Mouse (Mus musculus) midbrain, embryonic 16.5 days (tissue): ENCODE data around the gene Pyroxd1. TPM values are rescaled to one million over a fixed set of nuclear protein-coding genes. Genes with fewer than 3 reads are reported as not detected.
A peak's percentile ranks its signal among the peaks of the same experiment; 100 is the strongest.
"Not testable (repeated sequence)": the region's sequence is repeated elsewhere in the genome, so short reads cannot be mapped to it uniquely, and the experiment has no call there.

Source experiments
- ATAC-seq: fragments of 200-750 bp; cut with Nextera tagmentation; 2 replicates; pipeline ENCODE4 v1.8.0; 2017; ENCODE audit warnings: moderate TSS enrichment
- H3K27ac ChIP-seq: fragments of 300-500 bp; sonication (generic); 2 replicates; pipeline ENCODE4 v1.5.1; 2014; ENCODE audit warnings: mild to moderate bottlenecking, low read length, mixed read lengths
- H3K27me3 ChIP-seq: fragments of 300-500 bp; sonication (generic); 2 replicates; pipeline ENCODE4 v1.6.1; 2014; ENCODE audit warnings: low read depth, low read length, mixed read lengths; ENCODE audit not compliant: control insufficient read depth, insufficient read depth
- H3K36me3 ChIP-seq: fragments of 300-500 bp; sonication (generic); 2 replicates; pipeline ENCODE4 v1.6.1; 2014; ENCODE audit warnings: mild to moderate bottlenecking, low read length, moderate library complexity, mixed read lengths; ENCODE audit not compliant: control insufficient read depth, insufficient read depth
- H3K4me1 ChIP-seq: fragments of 300-500 bp; sonication (generic); 2 replicates; pipeline ENCODE4 v1.6.1; 2014; ENCODE audit warnings: mild to moderate bottlenecking, low read length, mixed read lengths; ENCODE audit not compliant: control insufficient read depth, insufficient read depth
- H3K4me2 ChIP-seq: fragments of 300-500 bp; sonication (generic); 2 replicates; pipeline ENCODE4 v1.6.1; 2014; ENCODE audit warnings: mild to moderate bottlenecking, low read length, mixed read lengths
- H3K4me3 ChIP-seq: fragments of 300-500 bp; sonication (generic); 2 replicates; pipeline ENCODE4 v1.5.1; 2014; ENCODE audit warnings: low read depth, mild to moderate bottlenecking, low read length, moderate library complexity, mixed read lengths
- H3K9ac ChIP-seq: fragments of 300-500 bp; sonication (generic); 2 replicates; pipeline ENCODE4 v1.6.1; 2014; ENCODE audit warnings: low read depth, low read length, mixed read lengths
- H3K9me3 ChIP-seq: fragments of 300-500 bp; sonication (generic); replicated peaks from 2 replicates; pipeline ENCODE4 v1.6.1; 2014; ENCODE audit warnings: mild to moderate bottlenecking, low read length, mixed read lengths; ENCODE audit not compliant: control insufficient read depth, poor library complexity, severe bottlenecking
- WGBS: fragments of 180-500 bp; shearing (Covaris S2); extraction: QIAGEN DNeasy Blood & Tissue Kit; methylation state at CpG from one replicate; pipeline ENCODE4 v1.1.7; 2014; 5-methylcytosine and 5-hydroxymethylcytosine counted together
- polyA plus RNA-seq: library from polyadenylated mRNA; unstranded; fragments of >200 nt; fragmentation: Nextera tagmentation; extraction: Ambion mirVana; gene quantifications from 2 replicates; pipeline ENCODE4 v1.2.1, GENCODE M21; 2015

Gene Pyroxd1
- polyA plus RNA-seq, 1 experiment from 2014 or later: 22.6 TPM

- Histone ChIP-seq H3K4me1 (no peaks in the 10 kb centered on the region), H3K27ac (no peak overlapping the region), H3K4me3 (no peak overlapping the region), H3K4me2 (no peak overlapping the region), H3K36me3 (no peaks in the 10 kb centered on the region), H3K9ac (no peak overlapping the region), H3K9me3 (no peaks in the 10 kb centered on the region), H3K27me3 (no peaks in the 10 kb centered on the region)
- no peak for ATAC-seq
- 55% methylated on average over 2 of the region's 2 CpGs for WGBS
Observed at GRCm38 (mm10) chr6:142339576-142339975, 5.9 kb upstream of the Pyroxd1 start.

GRCm38 (mm10) chr6:142343561-142343960 lies 1.9 kb upstream of the Pyroxd1 start:
- no peak for ATAC-seq
- Histone ChIP-seq H3K9me3 (no peaks in the 10 kb centered on the region), H3K9ac (no peak overlapping the region), H3K4me2 (no peak overlapping the region), H3K4me1 (peaks cover 8% of the 10 kb centered on the region), H3K36me3 (no peaks in the 10 kb centered on the region), H3K4me3 (no peak overlapping the region), H3K27me3 (no peaks in the 10 kb centered on the region), H3K27ac (no peak overlapping the region)
- WGBS: 82% methylated on average over 2 of the region's 2 CpGs

GRCm38 (mm10) chr6:142346181-142347110 lies 992 bp downstream of the Pyroxd1 start:
- 58% methylated on average over 12 of the region's 12 CpGs for WGBS
- Histone ChIP-seq H3K4me2 (peak overlapping the region; percentile 57), H3K27me3 (no peaks in the 10 kb centered on the region), H3K36me3 (peaks cover 5% of the 10 kb centered on the region), H3K9ac (peak overlapping the region; percentile 79), H3K4me1 (peaks cover 8% of the 10 kb centered on the region), H3K9me3 (no peaks in the 10 kb centered on the region), H3K4me3 (peak overlapping the region; percentile 85), H3K27ac (no peak overlapping the region; the same call in 1 of the 2 replicates)
- ATAC-seq: no peak; the same call in 1 of the 2 replicates

- 81% methylated on average over 11 of the region's 11 CpGs for WGBS
- peaks cover 9% of the 10 kb centered on the region for H3K36me3 ChIP-seq
- H3K27me3 ChIP-seq: no peaks in the 10 kb centered on the region
- no peak overlapping the region for H3K9ac ChIP-seq
- no peak overlapping the region for H3K27ac ChIP-seq
- peaks cover 8% of the 10 kb centered on the region for H3K4me1 ChIP-seq
- no peaks in the 10 kb centered on the region for H3K9me3 ChIP-seq
- ATAC-seq: no peak
- no peak overlapping the region for H3K4me3 ChIP-seq
- H3K4me2 ChIP-seq: no peak overlapping the region
Observed at GRCm38 (mm10) chr6:142347431-142348385, 2.3 kb downstream of the Pyroxd1 start.

GRCm38 (mm10) chr6:142352099-142352498 lies 6.6 kb downstream of the Pyroxd1 start:
- H3K4me2 ChIP-seq, H3K4me3 ChIP-seq, H3K9me3 ChIP-seq, ATAC-seq, H3K9ac ChIP-seq, H3K4me1 ChIP-seq, H3K27me3 ChIP-seq, H3K27ac ChIP-seq: not testable (repeated sequence)
- WGBS: 97% methylated on average over 3 of the region's 3 CpGs
- H3K36me3 ChIP-seq: peaks cover 19% of the 10 kb centered on the region

- no peaks in the 10 kb centered on the region for H3K27me3 ChIP-seq
Observed at GRCm38 (mm10) chr6:142357106-142357505, 11.7 kb downstream of the Pyroxd1 start.

GRCm38 (mm10) chr6:142362036-142362435 lies 16.6 kb downstream of the Pyroxd1 start:
- H3K9me3 ChIP-seq: no peaks in the 10 kb centered on the region
- 92% methylated on average over 6 of the region's 6 CpGs for WGBS
- H3K27ac ChIP-seq: no peak overlapping the region
- no peak for ATAC-seq
- H3K4me1 ChIP-seq: no peaks in the 10 kb centered on the region
- H3K27me3 ChIP-seq: no peaks in the 10 kb centered on the region
- no peak overlapping the region for H3K4me3 ChIP-seq
- no peak overlapping the region for H3K9ac ChIP-seq
- peaks cover 42% of the 10 kb centered on the region for H3K36me3 ChIP-seq
- H3K4me2 ChIP-seq: no peak overlapping the region

More at GRCm38 (mm10) chr6:142357106-142357505, 11.7 kb downstream of the Pyroxd1 start:
- no peaks in the 10 kb centered on the region for H3K9me3 ChIP-seq
- no peak overlapping the region for H3K9ac ChIP-seq
- no peaks in the 10 kb centered on the region for H3K4me1 ChIP-seq
- no peak overlapping the region for H3K4me3 ChIP-seq
- whole genome bisulfite sequencing: 85% methylated on average over 7 of the region's 7 CpGs
- peaks cover 36% of the 10 kb centered on the region for H3K36me3 ChIP-seq
- ATAC-seq: no peak
- H3K27ac ChIP-seq: no peak overlapping the region
- H3K4me2 ChIP-seq: no peak overlapping the region

GRCm38 (mm10) chr6:142363019-142363576 lies 17.6 kb downstream of the Pyroxd1 start:
- no peak overlapping the region for H3K9ac ChIP-seq
- WGBS: 70% methylated on average over 9 of the region's 9 CpGs
- peaks cover 46% of the 10 kb centered on the region for H3K36me3 ChIP-seq
- no peaks in the 10 kb centered on the region for H3K9me3 ChIP-seq
- H3K4me3 ChIP-seq: no peak overlapping the region
- no peak overlapping the region for H3K27ac ChIP-seq
- no peaks in the 10 kb centered on the region for H3K27me3 ChIP-seq
- no peak for ATAC-seq
- H3K4me2 ChIP-seq: no peak overlapping the region
- no peaks in the 10 kb centered on the region for H3K4me1 ChIP-seq
